10 mouse cellular contexts compared by ENCODE assay signal in genomic region chr6:72768097-72768496, GRCm38 (mm10).
"Had no signal": no experiment of that assay in that cellular context is flagged by ENCODE, and none has a peak within 500 bp of the region (broad histone marks: within the 10 kb centered on the region; RNA-seq: fewer than 3 reads in every experiment).

No protein-coding gene starts in this region.

- H3K27ac ChIP-seq: liver, embryonic 12.5 days; midbrain, embryonic 13.5 days had no signal

- H3K9ac ChIP-seq: liver, embryonic 12.5 days; lung, embryonic 15.5 days; midbrain, embryonic 13.5 days had no signal

- H3K4me1 ChIP-seq: liver, embryonic 12.5 days had no signal

- DNase-seq: kidney, adult 2 months; kidney, postnatal 10 days; left cerebral cortex, postnatal 4 days; lung, postnatal 14 days; right cerebral cortex, adult 18-20 months; right cerebral cortex, postnatal 25 days; thymus, postnatal 36 days had no signal

- H3K4me3 ChIP-seq: liver, embryonic 12.5 days; lung, embryonic 15.5 days; midbrain, embryonic 13.5 days had no signal

- ATAC-seq: liver, embryonic 12.5 days had no signal

- H3K36me3 ChIP-seq: liver, embryonic 12.5 days; midbrain, embryonic 13.5 days had no signal

- H3K27me3 ChIP-seq: liver, embryonic 12.5 days; lung, embryonic 15.5 days; midbrain, embryonic 13.5 days had no signal

- H3K9me3 ChIP-seq: liver, embryonic 12.5 days; lung, embryonic 15.5 days; midbrain, embryonic 13.5 days had no signal

- H3K4me2 ChIP-seq: liver, embryonic 12.5 days; lung, embryonic 15.5 days; midbrain, embryonic 13.5 days had no signal
